ENCODE assay signal across 23 mouse cellular contexts in the genomic region with DNA sequence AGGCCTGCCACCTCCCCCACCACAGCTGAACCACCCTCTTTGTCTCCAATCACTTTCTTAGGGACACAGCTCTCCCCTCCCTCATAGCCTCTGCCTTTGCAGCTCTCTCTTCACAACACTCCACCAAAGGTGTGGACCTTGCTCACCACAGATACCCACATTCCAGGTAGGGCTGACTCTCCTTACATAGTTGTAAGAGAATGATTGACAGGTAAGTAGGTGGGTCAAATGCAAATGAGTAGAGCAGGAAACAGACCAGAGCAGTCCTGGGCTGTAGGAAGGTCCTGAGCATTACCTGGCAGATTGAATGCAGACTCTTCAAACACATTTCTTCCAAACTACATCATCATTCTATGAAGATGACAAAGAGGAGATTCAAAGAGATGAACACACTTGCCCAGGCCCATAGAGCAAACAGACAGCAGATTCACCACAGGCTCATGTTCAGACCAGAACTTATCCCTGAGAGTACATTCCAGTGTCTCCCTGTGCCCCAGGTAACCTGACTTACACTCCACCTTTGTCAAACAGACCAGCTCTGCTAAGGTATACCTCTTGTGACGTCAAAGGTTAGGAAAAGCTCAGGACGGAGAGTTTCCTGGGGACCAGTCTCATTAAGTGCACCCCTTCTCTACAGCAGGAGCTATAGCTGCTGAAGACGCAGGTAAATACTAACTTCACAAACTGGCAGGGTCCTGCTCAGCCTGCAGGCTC. TPM values are rescaled to one million over a fixed set of nuclear protein-coding genes. Genes with fewer than 3 reads are reported as not detected.
DNase-seq lines count a peak whose midpoint lies in the region; ATAC-seq lines count a peak whose summit lies in the region.
"Had no signal": no experiment of that assay in that cellular context is flagged by ENCODE, and none has a peak within 500 bp of the region (broad histone marks: within the 10 kb centered on the region; RNA-seq: fewer than 3 reads in every experiment).

No protein-coding gene starts in this region.

- peak; percentile 21 for DNase-seq in R1 (ENCODE audit: low read depth, low spot score)
- no peak for DNase-seq in left cerebral cortex, postnatal 36 days (ENCODE audit: low spot score in 2 of 2)
- DNase-seq in heart, embryonic 10.5 days (ENCODE audit: low spot score) = no peak
- DNase-seq: cerebellum, adult 9-11 months; gastrocnemius, postnatal 10 days; heart, adult 2 months; right cerebral cortex, postnatal 14 days; thymus, postnatal 4 days had no signal

- H3K4me1 ChIP-seq in liver, embryonic 16.5 days (ENCODE audit: control insufficient read depth, low read depth, low read length) = no peaks in the 10 kb centered on the region
- H3K4me1 ChIP-seq in liver, embryonic 12.5 days = no peaks in the 10 kb centered on the region; the same call in 1 of the 2 replicates
- peaks cover 23% of the 10 kb centered on the region for H3K4me1 ChIP-seq in intestine, embryonic 16.5 days (ENCODE audit: control insufficient read depth, insufficient read depth, low read length)
- 0 out of 2 replicates have a peak, but pooled peaks cover 3% of the 10 kb centered on the region for H3K4me1 ChIP-seq in stomach, embryonic 15.5 days
- no peaks in the 10 kb centered on the region for H3K4me1 ChIP-seq in heart, embryonic 10.5 days
- H3K4me1 ChIP-seq: embryonic facial prominence, embryonic 15.5 days; hindbrain, embryonic 12.5 days; neural tube, embryonic 13.5 days had no signal

- intact Hi-C loops in left cerebral cortex, postnatal 36 days (cut with DNase I) = no loop called here

- no peak overlapping the region for H3K4me2 ChIP-seq in liver, embryonic 16.5 days (ENCODE audit: low read depth, low read length)
- H3K4me2 ChIP-seq in liver, embryonic 12.5 days = no peak overlapping the region
- H3K4me2 ChIP-seq in intestine, embryonic 16.5 days (ENCODE audit: low read depth, low read length) = no peak overlapping the region
- H3K4me2 ChIP-seq in stomach, embryonic 15.5 days = no peak overlapping the region
- H3K4me2 ChIP-seq: embryonic facial prominence, embryonic 15.5 days; hindbrain, embryonic 12.5 days; limb, embryonic 12.5 days; midbrain, embryonic 11.5 days; neural tube, embryonic 13.5 days had no signal

- H3K27me3 ChIP-seq in liver, embryonic 16.5 days (ENCODE audit: control insufficient read depth, insufficient read depth, low read depth, low read length) = peaks cover 2% of the 10 kb centered on the region; the same call in 1 of the 2 replicates
- peaks cover 34% of the 10 kb centered on the region for H3K27me3 ChIP-seq in liver, embryonic 12.5 days (replicated peaks)
- no peaks in the 10 kb centered on the region for H3K27me3 ChIP-seq in intestine, embryonic 16.5 days (replicated peaks; ENCODE audit: control insufficient read depth, insufficient read depth, low read length)
- H3K27me3 ChIP-seq in stomach, embryonic 15.5 days (replicated peaks) = no peaks in the 10 kb centered on the region
- peaks cover 5% of the 10 kb centered on the region; the same call in 1 of the 2 replicates for H3K27me3 ChIP-seq in heart, embryonic 10.5 days (ENCODE audit: insufficient read depth, poor library complexity, severe bottlenecking)
- H3K27me3 ChIP-seq: embryonic facial prominence, embryonic 15.5 days; hindbrain, embryonic 12.5 days; limb, embryonic 12.5 days; neural tube, embryonic 13.5 days had no signal

- no peaks in the 10 kb centered on the region for H3K36me3 ChIP-seq in liver, embryonic 16.5 days (ENCODE audit: control insufficient read depth, insufficient read depth)
- no peaks in the 10 kb centered on the region for H3K36me3 ChIP-seq in liver, embryonic 12.5 days
- no peaks in the 10 kb centered on the region for H3K36me3 ChIP-seq in intestine, embryonic 16.5 days (ENCODE audit: control insufficient read depth, insufficient read depth, low read length)
- no peaks in the 10 kb centered on the region for H3K36me3 ChIP-seq in stomach, embryonic 15.5 days
- H3K36me3 ChIP-seq in heart, embryonic 10.5 days = no peaks in the 10 kb centered on the region
- H3K36me3 ChIP-seq: embryonic facial prominence, embryonic 15.5 days; forebrain, embryonic 10.5 days; hindbrain, embryonic 12.5 days; limb, embryonic 12.5 days; neural tube, embryonic 13.5 days had no signal

- ATAC-seq in liver, embryonic 16.5 days (ENCODE audit: low read depth) = peak; percentile 26; the same call in 1 of the 2 replicates
- ATAC-seq in liver, embryonic 12.5 days = no peak
- peak; percentile 97 for ATAC-seq in intestine, embryonic 16.5 days
- ATAC-seq in stomach, embryonic 15.5 days (ENCODE audit: insufficient read depth, low FRiP score, low read depth) = peak; percentile 79
- ATAC-seq: inflammation-experienced regulatory T-cells, adult 6 months had no signal

- H3K9me3 ChIP-seq in liver, embryonic 16.5 days (replicated peaks; ENCODE audit: control insufficient read depth, low read length) = no peaks in the 10 kb centered on the region
- no peaks in the 10 kb centered on the region for H3K9me3 ChIP-seq in liver, embryonic 12.5 days (replicated peaks)
- no peaks in the 10 kb centered on the region for H3K9me3 ChIP-seq in intestine, embryonic 16.5 days (ENCODE audit: control insufficient read depth, low read length)
- no peaks in the 10 kb centered on the region for H3K9me3 ChIP-seq in stomach, embryonic 15.5 days
- no peaks in the 10 kb centered on the region for H3K9me3 ChIP-seq in heart, embryonic 10.5 days
- H3K9me3 ChIP-seq: embryonic facial prominence, embryonic 15.5 days; forebrain, embryonic 10.5 days; hindbrain, embryonic 12.5 days; limb, embryonic 12.5 days; neural tube, embryonic 13.5 days had no signal

- 50% methylated on average over 3 of the region's 3 CpGs for WGBS in liver, embryonic 16.5 days (ENCODE audit: insufficient replicate concordance)
- 44% methylated on average over 3 of the region's 3 CpGs for WGBS in liver, embryonic 12.5 days (ENCODE audit: insufficient replicate concordance)
- 45% methylated on average over 3 of the region's 3 CpGs for WGBS in intestine, embryonic 16.5 days
- 52% methylated on average over 3 of the region's 3 CpGs for WGBS in stomach, embryonic 15.5 days
- WGBS in heart, embryonic 10.5 days = 60% methylated on average over 3 of the region's 3 CpGs

- no peak overlapping the region for H3K27ac ChIP-seq in liver, embryonic 16.5 days (ENCODE audit: low read length)
- no peak overlapping the region for H3K27ac ChIP-seq in liver, embryonic 12.5 days
- peak overlapping the region; percentile 79 for H3K27ac ChIP-seq in intestine, embryonic 16.5 days (ENCODE audit: low read length)
- H3K27ac ChIP-seq in stomach, embryonic 15.5 days = peak overlapping the region; percentile 61; the same call in 1 of the 2 replicates
- H3K27ac ChIP-seq in heart, embryonic 10.5 days = no peak overlapping the region
- H3K27ac ChIP-seq: embryonic facial prominence, embryonic 15.5 days; forebrain, embryonic 10.5 days; heart, adult 2 months; hindbrain, embryonic 12.5 days; left cerebral cortex, adult 2 months; limb, embryonic 12.5 days; macrophage; neural tube, embryonic 13.5 days had no signal

- H3K4me3 ChIP-seq in liver, embryonic 16.5 days (ENCODE audit: low read depth, low read length) = no peak overlapping the region
- no peak overlapping the region for H3K4me3 ChIP-seq in liver, embryonic 12.5 days
- no peak overlapping the region for H3K4me3 ChIP-seq in intestine, embryonic 16.5 days (ENCODE audit: low read length)
- H3K4me3 ChIP-seq in stomach, embryonic 15.5 days (replicated peaks) = no peak overlapping the region
- no peak overlapping the region for H3K4me3 ChIP-seq in heart, embryonic 10.5 days
- H3K4me3 ChIP-seq: embryonic facial prominence, embryonic 15.5 days; forebrain, embryonic 10.5 days; heart, adult 2 months; hindbrain, embryonic 12.5 days; left cerebral cortex, adult 2 months; limb, embryonic 12.5 days; neural tube, embryonic 13.5 days had no signal

- H3K9ac ChIP-seq in liver, embryonic 16.5 days (ENCODE audit: low read depth, low read length) = no peak overlapping the region
- H3K9ac ChIP-seq in liver, embryonic 12.5 days = no peak overlapping the region
- peak overlapping the region; percentile 27; the same call in 1 of the 2 replicates for H3K9ac ChIP-seq in intestine, embryonic 16.5 days (ENCODE audit: low read depth, low read length)
- no peak overlapping the region for H3K9ac ChIP-seq in stomach, embryonic 15.5 days
- H3K9ac ChIP-seq: embryonic facial prominence, embryonic 15.5 days; hindbrain, embryonic 12.5 days; limb, embryonic 12.5 days; neural tube, embryonic 13.5 days had no signal

RNA-seq across cellular contexts. Expression of a gene that starts 8.2 kb away (rescaled TPM):
- 1.5 and 1.7 TPM in 2 replicates for polyA plus RNA-seq in liver, embryonic 16.5 days (2015; fragmentation: Nextera tagmentation; extraction: Ambion mirVana)
- polyA plus RNA-seq in liver, embryonic 12.5 days (2016; fragmentation: Nextera tagmentation; extraction: Ambion mirVana) = 0.48 and 0.93 TPM in 2 replicates
- polyA plus RNA-seq in intestine, embryonic 16.5 days (2015; fragmentation: Nextera tagmentation; extraction: Ambion mirVana) = 1.3 and 1.8 TPM in 2 replicates
- polyA plus RNA-seq in stomach, embryonic 15.5 days (2015; fragmentation: Nextera tagmentation; extraction: Ambion mirVana) = 2.2 and 2.3 TPM in 2 replicates
- 1 to 10 TPM; 1.2 to 2.4 TPM for total RNA-seq in left cerebral cortex, postnatal 36 days (2021)
- polyA plus RNA-seq in heart, embryonic 10.5 days (2016; fragmentation: Nextera tagmentation; extraction: Ambion mirVana) = 0.43 and 0.49 TPM in 2 replicates
- total RNA-seq: gastrocnemius, postnatal 10 days; heart, adult 2 months had no signal
- polyA plus RNA-seq: inflammation-experienced regulatory T-cells, adult 6 months; macrophage had no signal

RNA-seq across cellular contexts. Expression of a gene that starts 8.2 kb away (rescaled TPM):
- polyA plus RNA-seq in liver, embryonic 16.5 days (2015; fragmentation: Nextera tagmentation; extraction: Ambion mirVana) = 40.1 and 43.1 TPM in 2 replicates
- 56.9 and 61.0 TPM in 2 replicates for polyA plus RNA-seq in liver, embryonic 12.5 days (2016; fragmentation: Nextera tagmentation; extraction: Ambion mirVana)
- 55.9 and 56.9 TPM in 2 replicates for polyA plus RNA-seq in intestine, embryonic 16.5 days (2015; fragmentation: Nextera tagmentation; extraction: Ambion mirVana)
- 60.9 and 64.7 TPM in 2 replicates for polyA plus RNA-seq in stomach, embryonic 15.5 days (2015; fragmentation: Nextera tagmentation; extraction: Ambion mirVana)
- 10 to 100 TPM; 33.5 to 37.8 TPM for total RNA-seq in left cerebral cortex, postnatal 36 days (2021)
- 60.3 and 76.6 TPM in 2 replicates for polyA plus RNA-seq in heart, embryonic 10.5 days (2016; fragmentation: Nextera tagmentation; extraction: Ambion mirVana)

RNA-seq across cellular contexts. Expression of a gene that starts 22.4 kb away (rescaled TPM):
- not detected in 2 replicates for polyA plus RNA-seq in liver, embryonic 16.5 days (2015; fragmentation: Nextera tagmentation; extraction: Ambion mirVana)
- polyA plus RNA-seq in liver, embryonic 12.5 days (2016; fragmentation: Nextera tagmentation; extraction: Ambion mirVana) = not detected in 2 replicates
- not detected in 2 replicates for polyA plus RNA-seq in intestine, embryonic 16.5 days (2015; fragmentation: Nextera tagmentation; extraction: Ambion mirVana)
- not detected in 2 replicates for polyA plus RNA-seq in stomach, embryonic 15.5 days (2015; fragmentation: Nextera tagmentation; extraction: Ambion mirVana)
- total RNA-seq in left cerebral cortex, postnatal 36 days (2021) = not detected
- polyA plus RNA-seq in heart, embryonic 10.5 days (2016; fragmentation: Nextera tagmentation; extraction: Ambion mirVana) = not detected in 2 replicates
- total RNA-seq: gastrocnemius, postnatal 10 days; heart, adult 2 months; left cerebral cortex, adult 2 months had no signal
- polyA plus RNA-seq: embryonic facial prominence, embryonic 15.5 days; forebrain, embryonic 10.5 days; heart, adult 2 months; heart, embryonic 16.5 days; hindbrain, embryonic 12.5 days; inflammation-experienced regulatory T-cells, adult 6 months; limb, embryonic 12.5 days; macrophage; midbrain, embryonic 11.5 days; neural tube, embryonic 13.5 days had no signal

RNA-seq across cellular contexts. Expression of a gene that starts 32.2 kb away (rescaled TPM):
- polyA plus RNA-seq in liver, embryonic 16.5 days (2015; fragmentation: Nextera tagmentation; extraction: Ambion mirVana) = 632 and 661 TPM in 2 replicates
- 669 and 687 TPM in 2 replicates for polyA plus RNA-seq in liver, embryonic 12.5 days (2016; fragmentation: Nextera tagmentation; extraction: Ambion mirVana)
- polyA plus RNA-seq in intestine, embryonic 16.5 days (2015; fragmentation: Nextera tagmentation; extraction: Ambion mirVana) = 360 and 426 TPM in 2 replicates
- 428 and 438 TPM in 2 replicates for polyA plus RNA-seq in stomach, embryonic 15.5 days (2015; fragmentation: Nextera tagmentation; extraction: Ambion mirVana)
- total RNA-seq in left cerebral cortex, postnatal 36 days (2021) = 1 to 10 TPM in 1 of 2 experiments, under 1 TPM in 1; 0.57 to 1.3 TPM
- polyA plus RNA-seq in heart, embryonic 10.5 days (2016; fragmentation: Nextera tagmentation; extraction: Ambion mirVana) = 496 and 550 TPM in 2 replicates

RNA-seq across cellular contexts. Expression of a gene that starts 39.2 kb away (rescaled TPM):
- not detected in 2 replicates for polyA plus RNA-seq in liver, embryonic 16.5 days (2015; fragmentation: Nextera tagmentation; extraction: Ambion mirVana)
- polyA plus RNA-seq in liver, embryonic 12.5 days (2016; fragmentation: Nextera tagmentation; extraction: Ambion mirVana) = not detected in 2 replicates
- polyA plus RNA-seq in intestine, embryonic 16.5 days (2015; fragmentation: Nextera tagmentation; extraction: Ambion mirVana) = not detected in 2 replicates
- polyA plus RNA-seq in stomach, embryonic 15.5 days (2015; fragmentation: Nextera tagmentation; extraction: Ambion mirVana) = not detected in 2 replicates
- not detected for total RNA-seq in left cerebral cortex, postnatal 36 days (2021)
- not detected in 2 replicates for polyA plus RNA-seq in heart, embryonic 10.5 days (2016; fragmentation: Nextera tagmentation; extraction: Ambion mirVana)
- total RNA-seq: ES-E14; gastrocnemius, postnatal 10 days; heart, adult 2 months; left cerebral cortex, adult 2 months had no signal
- polyA plus RNA-seq: embryonic facial prominence, embryonic 15.5 days; forebrain, embryonic 10.5 days; heart, adult 2 months; heart, embryonic 16.5 days; hindbrain, embryonic 12.5 days; inflammation-experienced regulatory T-cells, adult 6 months; limb, embryonic 12.5 days; macrophage; midbrain, embryonic 11.5 days; neural tube, embryonic 13.5 days had no signal

Comparison
In these comparisons a context has a peak if more than half of its experiments do, and no peak if none do; other contexts are left out.
1. H3K27ac ChIP-seq: peak in intestine, embryonic 16.5 days (single experiment) and stomach, embryonic 15.5 days (single experiment); none in liver, embryonic 16.5 days (single experiment), liver, embryonic 12.5 days (single experiment) and heart, embryonic 10.5 days (single experiment).